Comparison of ENCODE assay signal across 18 mouse cellular contexts in the genomic region with DNA sequence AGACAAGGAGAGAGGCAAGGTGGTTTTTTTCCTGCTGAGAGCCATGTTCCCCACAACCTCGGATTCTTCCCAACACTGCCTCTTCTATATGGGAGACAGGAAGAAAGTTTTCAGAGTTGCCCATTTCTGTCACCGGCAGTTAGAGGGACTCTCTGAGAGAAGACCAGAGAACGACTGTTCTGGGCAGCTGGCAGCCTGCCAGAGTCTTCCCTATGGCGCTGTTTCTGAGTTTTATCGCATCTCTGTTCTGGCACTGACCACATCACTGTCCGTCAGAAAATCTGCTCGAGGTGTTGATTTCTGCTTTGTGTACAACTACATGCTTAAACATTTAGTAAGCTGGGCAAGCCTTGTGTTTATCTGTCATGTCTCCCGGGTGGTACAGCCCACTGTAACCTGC. TPM values are rescaled to one million over a fixed set of nuclear protein-coding genes. Genes with fewer than 3 reads are reported as not detected.
DNase-seq lines count a peak whose midpoint lies in the region; ATAC-seq and TF ChIP-seq lines count a peak whose summit lies in the region.
"Had no signal": no experiment of that assay in that cellular context is flagged by ENCODE, and none has a peak within 500 bp of the region (broad histone marks: within the 10 kb centered on the region; RNA-seq: fewer than 3 reads in every experiment).

No protein-coding gene starts in this region.

- intact Hi-C loops in heart, postnatal 25 days (cut with DNase I) = loop anchor here (10.0 kb wide), 1 partner anchor 1479 kb away; no protein-coding TSS in a partner anchor

- H3K27ac ChIP-seq in forebrain, embryonic 14.5 days (ENCODE audit: low read depth, low read length) = no peak overlapping the region
- H3K27ac ChIP-seq in forebrain, embryonic 13.5 days = no peak overlapping the region
- H3K27ac ChIP-seq in heart, postnatal 0 days (ENCODE audit: low read depth) = no peak overlapping the region
- no peak overlapping the region for H3K27ac ChIP-seq in midbrain, embryonic 14.5 days (replicated peaks; ENCODE audit: low read depth, low read length)
- no peak overlapping the region for H3K27ac ChIP-seq in midbrain, embryonic 16.5 days (ENCODE audit: low read length)
- H3K27ac ChIP-seq in cortical plate, adult 2 months (ENCODE audit: insufficient read depth, low read length) = peak overlapping the region; percentile 2; the same call in 1 of the 2 replicates
- H3K27ac ChIP-seq: forebrain, embryonic 15.5 days; hindbrain, embryonic 15.5 days; kidney, postnatal 0 days; liver, embryonic 12.5 days had no signal

- peak; percentile 14 for DNase-seq in forebrain, embryonic 14.5 days (ENCODE audit: low spot score)
- no peak for DNase-seq in heart, postnatal 0 days (ENCODE audit: low spot score)
- DNase-seq in heart, postnatal 25 days (ENCODE audit: low spot score) = no peak
- DNase-seq in midbrain, embryonic 14.5 days = peak; percentile 36
- DNase-seq: B cell, adult 2 months; kidney, adult 11 months; layer of hippocampus, postnatal 36 days; thymus, postnatal 36 days had no signal

- H3K9me3 ChIP-seq in forebrain, embryonic 14.5 days (replicated peaks; ENCODE audit: control insufficient read depth, low read length) = no peaks in the 10 kb centered on the region
- H3K9me3 ChIP-seq in forebrain, embryonic 13.5 days (replicated peaks) = no peaks in the 10 kb centered on the region; the same call in 1 of the 2 replicates
- H3K9me3 ChIP-seq in heart, postnatal 0 days (replicated peaks; ENCODE audit: control insufficient read depth, low read length) = no peaks in the 10 kb centered on the region
- no peaks in the 10 kb centered on the region for H3K9me3 ChIP-seq in midbrain, embryonic 14.5 days (ENCODE audit: control insufficient read depth, low read length)
- no peaks in the 10 kb centered on the region for H3K9me3 ChIP-seq in midbrain, embryonic 16.5 days (replicated peaks; ENCODE audit: control insufficient read depth, low read length, poor library complexity, severe bottlenecking)
- H3K9me3 ChIP-seq: forebrain, embryonic 15.5 days; hindbrain, embryonic 15.5 days; liver, embryonic 12.5 days had no signal

- TF ChIP-seq CTCF in heart, postnatal 0 days (IDR thresholded peaks at IDR 0.05; ENCODE audit: low read depth) = no peak
- TF ChIP-seq CTCF in cortical plate, adult 2 months (IDR thresholded peaks at IDR 0.05; ENCODE audit: extremely low read depth, insufficient read depth, low read length) = no peak

- H3K4me1 ChIP-seq in forebrain, embryonic 14.5 days (ENCODE audit: control insufficient read depth, insufficient read depth, low read length) = no peaks in the 10 kb centered on the region
- H3K4me1 ChIP-seq in forebrain, embryonic 13.5 days = no peaks in the 10 kb centered on the region
- no peaks in the 10 kb centered on the region for H3K4me1 ChIP-seq in heart, postnatal 0 days (ENCODE audit: control insufficient read depth, insufficient read depth)
- no peaks in the 10 kb centered on the region for H3K4me1 ChIP-seq in midbrain, embryonic 14.5 days (ENCODE audit: control insufficient read depth, insufficient read depth, low read length)
- no peaks in the 10 kb centered on the region for H3K4me1 ChIP-seq in midbrain, embryonic 16.5 days (ENCODE audit: control insufficient read depth, insufficient read depth, low read length)
- H3K4me1 ChIP-seq in cortical plate, adult 2 months (ENCODE audit: control insufficient read depth, insufficient read depth, low read length) = peaks cover 4% of the 10 kb centered on the region
- H3K4me1 ChIP-seq: liver, embryonic 12.5 days had no signal

- 61% methylated on average over 8 of the region's 8 CpGs for WGBS in forebrain, embryonic 14.5 days
- 63% methylated on average over 8 of the region's 8 CpGs for WGBS in forebrain, embryonic 13.5 days
- WGBS in heart, postnatal 0 days = 11% methylated on average over 8 of the region's 8 CpGs
- 73% methylated on average over 8 of the region's 8 CpGs for WGBS in midbrain, embryonic 14.5 days
- 70% methylated on average over 8 of the region's 8 CpGs for WGBS in midbrain, embryonic 16.5 days

- H3K9ac ChIP-seq in forebrain, embryonic 14.5 days (ENCODE audit: low read length) = no peak overlapping the region
- no peak overlapping the region for H3K9ac ChIP-seq in forebrain, embryonic 13.5 days
- no peak overlapping the region for H3K9ac ChIP-seq in heart, postnatal 0 days (replicated peaks; ENCODE audit: low read depth, low read length)
- H3K9ac ChIP-seq in midbrain, embryonic 14.5 days (replicated peaks; ENCODE audit: low read length) = no peak overlapping the region
- no peak overlapping the region for H3K9ac ChIP-seq in midbrain, embryonic 16.5 days (ENCODE audit: low read depth, low read length)
- H3K9ac ChIP-seq: forebrain, embryonic 15.5 days; hindbrain, embryonic 15.5 days; liver, embryonic 12.5 days had no signal

- no peaks in the 10 kb centered on the region for H3K36me3 ChIP-seq in forebrain, embryonic 14.5 days (ENCODE audit: control insufficient read depth, insufficient read depth, low read length)
- H3K36me3 ChIP-seq in forebrain, embryonic 13.5 days (ENCODE audit: poor library complexity, severe bottlenecking) = no peaks in the 10 kb centered on the region
- H3K36me3 ChIP-seq in heart, postnatal 0 days (replicated peaks; ENCODE audit: control insufficient read depth, insufficient read depth, low read length) = no peaks in the 10 kb centered on the region
- H3K36me3 ChIP-seq in midbrain, embryonic 14.5 days (ENCODE audit: control insufficient read depth, insufficient read depth, low read length) = no peaks in the 10 kb centered on the region
- H3K36me3 ChIP-seq in midbrain, embryonic 16.5 days (ENCODE audit: control insufficient read depth, insufficient read depth, low read length) = no peaks in the 10 kb centered on the region
- H3K36me3 ChIP-seq: forebrain, embryonic 15.5 days; hindbrain, embryonic 15.5 days; liver, embryonic 12.5 days had no signal

- no peak overlapping the region for H3K4me3 ChIP-seq in forebrain, embryonic 14.5 days (ENCODE audit: low read depth, low read length)
- no peak overlapping the region for H3K4me3 ChIP-seq in forebrain, embryonic 13.5 days
- no peak overlapping the region for H3K4me3 ChIP-seq in heart, postnatal 0 days (ENCODE audit: low read depth, low read length)
- H3K4me3 ChIP-seq in midbrain, embryonic 14.5 days (replicated peaks; ENCODE audit: low read depth, low read length) = no peak overlapping the region
- no peak overlapping the region for H3K4me3 ChIP-seq in midbrain, embryonic 16.5 days (ENCODE audit: low read depth, low read length)
- H3K4me3 ChIP-seq in cortical plate, adult 2 months (ENCODE audit: insufficient read depth, low read length) = no peak overlapping the region
- H3K4me3 ChIP-seq: forebrain, embryonic 15.5 days; hindbrain, embryonic 15.5 days; liver, embryonic 12.5 days had no signal

- TF ChIP-seq EP300 in heart, postnatal 0 days (IDR thresholded peaks at IDR 0.05; ENCODE audit: low read depth) = no peak

- H3K4me2 ChIP-seq in forebrain, embryonic 14.5 days (ENCODE audit: low read length) = no peak overlapping the region
- H3K4me2 ChIP-seq in forebrain, embryonic 13.5 days = no peak overlapping the region
- H3K4me2 ChIP-seq in heart, postnatal 0 days (ENCODE audit: low read depth, low read length) = peak overlapping the region; percentile 29
- no peak overlapping the region for H3K4me2 ChIP-seq in midbrain, embryonic 14.5 days (ENCODE audit: low read length)
- no peak overlapping the region for H3K4me2 ChIP-seq in midbrain, embryonic 16.5 days (ENCODE audit: low read length)
- H3K4me2 ChIP-seq: forebrain, embryonic 15.5 days; hindbrain, embryonic 15.5 days; liver, embryonic 12.5 days had no signal

- H3K27me3 ChIP-seq in forebrain, embryonic 14.5 days (replicated peaks; ENCODE audit: control insufficient read depth, insufficient read depth, low read length) = no peaks in the 10 kb centered on the region
- peaks cover 3% of the 10 kb centered on the region; the same call in 1 of the 2 replicates for H3K27me3 ChIP-seq in forebrain, embryonic 13.5 days
- 0 out of 2 replicates have a peak, but pooled peaks cover 3% of the 10 kb centered on the region for H3K27me3 ChIP-seq in heart, postnatal 0 days (ENCODE audit: control insufficient read depth, insufficient read depth, low read length)
- H3K27me3 ChIP-seq in midbrain, embryonic 14.5 days (ENCODE audit: control insufficient read depth, insufficient read depth, low read length) = no peaks in the 10 kb centered on the region
- H3K27me3 ChIP-seq in midbrain, embryonic 16.5 days (ENCODE audit: control insufficient read depth, insufficient read depth, low read depth, low read length) = no peaks in the 10 kb centered on the region
- H3K27me3 ChIP-seq: forebrain, embryonic 15.5 days; hindbrain, embryonic 15.5 days; Patski had no signal

- no peak for TF ChIP-seq POLR2A in cortical plate, adult 2 months (IDR thresholded peaks at IDR 0.05; ENCODE audit: extremely low read depth, insufficient read depth, low read length)

- ATAC-seq in forebrain, embryonic 14.5 days = no peak
- no peak for ATAC-seq in forebrain, embryonic 13.5 days
- ATAC-seq in heart, postnatal 0 days (ENCODE audit: insufficient read depth, low read depth) = no peak
- ATAC-seq in midbrain, embryonic 14.5 days (ENCODE audit: low FRiP score, low TSS enrichment) = no peak
- ATAC-seq in midbrain, embryonic 16.5 days = no peak
- ATAC-seq: activated CD4-positive, CD25-positive, alpha-beta regulatory T cell, adult 4 months; forebrain, embryonic 15.5 days; liver, embryonic 12.5 days; lung, postnatal 0 days; Patski had no signal

RNA-seq across cellular contexts. Expression of gene Gcnt4, which starts 8.9 kb away (rescaled TPM):
- 0.04 and 0.08 TPM in 2 replicates for polyA plus RNA-seq in forebrain, embryonic 14.5 days (2014; fragmentation: Nextera tagmentation; extraction: Ambion mirVana)
- polyA plus RNA-seq in forebrain, embryonic 13.5 days (2015; fragmentation: Nextera tagmentation; extraction: Ambion mirVana) = 0.03 and 0.06 TPM in 2 replicates
- 0.12 TPM in 1 of 2 replicates, not detected in the other for total RNA-seq in heart, postnatal 0 days (2014; rRNA removed; ENCODE audit: low replicate concordance)
- polyA plus RNA-seq in heart, postnatal 0 days (2015; fragmentation: Nextera tagmentation; extraction: Ambion mirVana) = 0.05 and 0.10 TPM in 2 replicates
- under 1 TPM; 0.10 to 0.11 TPM for total RNA-seq in heart, postnatal 25 days (2021)
- polyA plus RNA-seq in midbrain, embryonic 14.5 days (2014; fragmentation: Nextera tagmentation; extraction: Ambion mirVana) = 0.07 and 0.14 TPM in 2 replicates
- 0.05 and 0.24 TPM in 2 replicates for polyA plus RNA-seq in midbrain, embryonic 16.5 days (2015; fragmentation: Nextera tagmentation; extraction: Ambion mirVana)
- polyA plus RNA-seq in cortical plate, adult 2 months (2012; rRNA removed) = 11.6 and 13.1 TPM in 2 replicates
- polyA plus RNA-seq: activated CD4-positive, CD25-positive, alpha-beta regulatory T cell, adult 4 months had no signal

Comparison
In these comparisons a context has a peak if more than half of its experiments do, and no peak if none do; other contexts are left out.
1. DNase-seq: peak in forebrain, embryonic 14.5 days (single experiment) and midbrain, embryonic 14.5 days (single experiment); none in heart, postnatal 0 days (single experiment) and heart, postnatal 25 days (single experiment).
2. RNA of gene Gcnt4, which starts 8.9 kb away (polyA plus RNA-seq): 11.6 to 13.1 TPM in cortical plate, adult 2 months; 0.05 to 0.24 TPM in midbrain, embryonic 16.5 days, 0.07 to 0.14 TPM in midbrain, embryonic 14.5 days, 0.05 to 0.10 TPM in heart, postnatal 0 days, 0.04 to 0.08 TPM in forebrain, embryonic 14.5 days and 0.03 to 0.06 TPM in forebrain, embryonic 13.5 days; every median in the first group is over 10 times any median in the second.